Mouse (Mus musculus): ENCODE measurements at regions not wholly inside any gene's neighbourhood (a gene's known extent, or its start where the extent isn't known, plus 50 kb on each side); places are given as distances from the start of the nearest gene placed in this dataset.
A peak's percentile ranks its signal among the peaks of the same experiment; 100 is the strongest.

- Histone ChIP-seq H3K4me1 (ENCODE audit: control insufficient read depth, insufficient read depth, insufficient read length, low read length) (peaks cover 21% of the 10 kb centered on the region), H3K27ac (replicated peaks; ENCODE audit: low read depth, low read length) (peak overlapping the region; percentile 88), H3K4me3 (ENCODE audit: insufficient read depth, low read depth, low read length) (no peak overlapping the region)
These were observed 106.1 kb upstream of the Nck2 start for GRCm38 (mm10) chr1:43338096-43338915.

- Histone ChIP-seq H3K4me1 (ENCODE audit: control insufficient read depth, insufficient read depth, insufficient read length, low read length) (peaks cover 17% of the 10 kb centered on the region; the same call in 1 of the 2 replicates), H3K27ac (replicated peaks; ENCODE audit: low read depth, low read length) (peak overlapping the region; percentile 43; the same call in 1 of the 2 replicates), H3K4me3 (ENCODE audit: insufficient read depth, low read depth, low read length) (no peak overlapping the region)
These were observed 101.5 kb upstream of the Nck2 start for GRCm38 (mm10) chr1:43342848-43343247.

GRCm38 (mm10) chr1:43343410-43343809 is 101.0 kb upstream of the Nck2 start:
- H3K4me1 ChIP-seq (ENCODE audit: control insufficient read depth, insufficient read depth, insufficient read length, low read length) = peaks cover 15% of the 10 kb centered on the region; the same call in 1 of the 2 replicates
- H3K27ac ChIP-seq (replicated peaks; ENCODE audit: low read depth, low read length) = no peak overlapping the region
- H3K4me3 ChIP-seq (ENCODE audit: insufficient read depth, low read depth, low read length) = no peak overlapping the region

- H3K4me3 ChIP-seq (ENCODE audit: insufficient read depth, low read depth, low read length) = no peak overlapping the region
- no peak overlapping the region for H3K27ac ChIP-seq (replicated peaks; ENCODE audit: low read depth, low read length)
- peaks cover 15% of the 10 kb centered on the region; the same call in 1 of the 2 replicates for H3K4me1 ChIP-seq (ENCODE audit: control insufficient read depth, insufficient read depth, insufficient read length, low read length)
These were observed 100.4 kb upstream of the Nck2 start for GRCm38 (mm10) chr1:43344001-43344400.

GRCm38 (mm10) chr1:43347152-43347551 is 97.2 kb upstream of the Nck2 start:
- H3K27ac ChIP-seq (replicated peaks; ENCODE audit: low read depth, low read length) = no peak overlapping the region
- no peaks in the 10 kb centered on the region; the same call in 1 of the 2 replicates for H3K4me1 ChIP-seq (ENCODE audit: control insufficient read depth, insufficient read depth, insufficient read length, low read length)
- H3K4me3 ChIP-seq (ENCODE audit: insufficient read depth, low read depth, low read length) = no peak overlapping the region

- H3K4me3 ChIP-seq (ENCODE audit: insufficient read depth, low read depth, low read length) = no peak overlapping the region
- H3K27ac ChIP-seq (replicated peaks; ENCODE audit: low read depth, low read length) = no peak overlapping the region
- H3K4me1 ChIP-seq (ENCODE audit: control insufficient read depth, insufficient read depth, insufficient read length, low read length) = no peaks in the 10 kb centered on the region
These were observed 94.4 kb upstream of the Nck2 start for GRCm38 (mm10) chr1:43349966-43350365.

GRCm38 (mm10) chr1:43358191-43358590 is 86.2 kb upstream of the Nck2 start:
- H3K27ac ChIP-seq (replicated peaks; ENCODE audit: low read depth, low read length) = 0 out of 2 replicates have a peak overlapping the region, but pooled peaks have one; percentile 28
- H3K4me3 ChIP-seq (ENCODE audit: insufficient read depth, low read depth, low read length) = no peak overlapping the region
- H3K4me1 ChIP-seq (ENCODE audit: control insufficient read depth, insufficient read depth, insufficient read length, low read length) = peaks cover 8% of the 10 kb centered on the region; the same call in 1 of the 2 replicates

- Histone ChIP-seq H3K4me1 (ENCODE audit: control insufficient read depth, insufficient read depth, insufficient read length, low read length) (peaks cover 9% of the 10 kb centered on the region; the same call in 1 of the 2 replicates), H3K4me3 (ENCODE audit: insufficient read depth, low read depth, low read length) (no peak overlapping the region), H3K27ac (replicated peaks; ENCODE audit: low read depth, low read length) (no peak overlapping the region)
These were observed 84.7 kb upstream of the Nck2 start for GRCm38 (mm10) chr1:43359662-43360061.

- no peak overlapping the region for H3K4me3 ChIP-seq (ENCODE audit: insufficient read depth, low read depth, low read length)
- no peak overlapping the region for H3K27ac ChIP-seq (replicated peaks; ENCODE audit: low read depth, low read length)
- H3K4me1 ChIP-seq (ENCODE audit: control insufficient read depth, insufficient read depth, insufficient read length, low read length) = peaks cover 9% of the 10 kb centered on the region; the same call in 1 of the 2 replicates
These were observed 84.1 kb upstream of the Nck2 start for GRCm38 (mm10) chr1:43360291-43360690.

GRCm38 (mm10) chr1:43360741-43361140 is 83.6 kb upstream of the Nck2 start:
- Histone ChIP-seq H3K27ac (replicated peaks; ENCODE audit: low read depth, low read length) (no peak overlapping the region), H3K4me3 (ENCODE audit: insufficient read depth, low read depth, low read length) (no peak overlapping the region), H3K4me1 (ENCODE audit: control insufficient read depth, insufficient read depth, insufficient read length, low read length) (peaks cover 9% of the 10 kb centered on the region; the same call in 1 of the 2 replicates)

- Histone ChIP-seq H3K4me3 (ENCODE audit: insufficient read depth, low read depth, low read length) (no peak overlapping the region), H3K27ac (replicated peaks; ENCODE audit: low read depth, low read length) (no peak overlapping the region), H3K4me1 (ENCODE audit: control insufficient read depth, insufficient read depth, insufficient read length, low read length) (peaks cover 9% of the 10 kb centered on the region; the same call in 1 of the 2 replicates)
These were observed 82.9 kb upstream of the Nck2 start for GRCm38 (mm10) chr1:43361455-43361863.

- Histone ChIP-seq H3K27ac (replicated peaks; ENCODE audit: low read depth, low read length) (no peak overlapping the region), H3K4me3 (ENCODE audit: insufficient read depth, low read depth, low read length) (no peak overlapping the region)
These were observed 82.2 kb upstream of the Nck2 start for GRCm38 (mm10) chr1:43362136-43362535.

GRCm38 (mm10) chr1:43363178-43363577 is 81.2 kb upstream of the Nck2 start:
- H3K4me3 ChIP-seq (ENCODE audit: insufficient read depth, low read depth, low read length) = no peak overlapping the region
- H3K4me1 ChIP-seq (ENCODE audit: control insufficient read depth, insufficient read depth, insufficient read length, low read length) = peaks cover 9% of the 10 kb centered on the region; the same call in 1 of the 2 replicates
- no peak overlapping the region for H3K27ac ChIP-seq (replicated peaks; ENCODE audit: low read depth, low read length)

More at GRCm38 (mm10) chr1:43362136-43362535, 82.2 kb upstream of the Nck2 start:
- H3K4me1 ChIP-seq (ENCODE audit: control insufficient read depth, insufficient read depth, insufficient read length, low read length) = peaks cover 9% of the 10 kb centered on the region; the same call in 1 of the 2 replicates

- Histone ChIP-seq H3K4me3 (ENCODE audit: insufficient read depth, low read depth, low read length) (no peak overlapping the region), H3K27ac (replicated peaks; ENCODE audit: low read depth, low read length) (no peak overlapping the region), H3K4me1 (ENCODE audit: control insufficient read depth, insufficient read depth, insufficient read length, low read length) (peaks cover 5% of the 10 kb centered on the region; the same call in 1 of the 2 replicates)
These were observed 77.9 kb upstream of the Nck2 start for GRCm38 (mm10) chr1:43366433-43366832.

GRCm38 (mm10) chr1:43367151-43367895 is 77.1 kb upstream of the Nck2 start:
- no peak overlapping the region for H3K27ac ChIP-seq (replicated peaks; ENCODE audit: low read depth, low read length)
- H3K4me1 ChIP-seq (ENCODE audit: control insufficient read depth, insufficient read depth, insufficient read length, low read length) = peaks cover 5% of the 10 kb centered on the region; the same call in 1 of the 2 replicates
- no peak overlapping the region for H3K4me3 ChIP-seq (ENCODE audit: insufficient read depth, low read depth, low read length)
